Mouse (Mus musculus): ENCODE data around the gene Chd8. TPM values are rescaled to one million over a fixed set of nuclear protein-coding genes. Genes with fewer than 3 reads are reported as not detected.

Gene Chd8
- polyA plus RNA-seq, 1 experiment from 2014 or later: 43.9 TPM

Other genes starting within 250 kb of the Chd8 start
- 0.50 and 0.78 TPM in 2 replicates for gene Tmem253, start 242.1 kb downstream of the Chd8 start, polyA plus RNA-seq (2015; fragmentation: Nextera tagmentation; extraction: Ambion mirVana)
- 45.9 and 54.5 TPM in 2 replicates for gene Zfp219, start 237.0 kb downstream of the Chd8 start, polyA plus RNA-seq (2015; fragmentation: Nextera tagmentation; extraction: Ambion mirVana)
- gene Olfr221, start 215.3 kb downstream of the Chd8 start, polyA plus RNA-seq (2015; fragmentation: Nextera tagmentation; extraction: Ambion mirVana): not detected in 2 replicates
- gene Hnrnpc, start 153.8 kb downstream of the Chd8 start, polyA plus RNA-seq (2015; fragmentation: Nextera tagmentation; extraction: Ambion mirVana): 480 and 482 TPM in 2 replicates
- gene Rpgrip1, start 147.1 kb downstream of the Chd8 start, polyA plus RNA-seq (2015; fragmentation: Nextera tagmentation; extraction: Ambion mirVana): 51.3 and 53.3 TPM in 2 replicates
- gene Supt16, start 60.4 kb downstream of the Chd8 start, polyA plus RNA-seq (2015; fragmentation: Nextera tagmentation; extraction: Ambion mirVana): 43.0 and 45.4 TPM in 2 replicates
- gene Tox4, start 21.4 kb upstream of the Chd8 start, polyA plus RNA-seq (2015; fragmentation: Nextera tagmentation; extraction: Ambion mirVana): 56.0 and 61.0 TPM in 2 replicates
- 64.0 and 67.6 TPM in 2 replicates for gene Rab2b, start 21.8 kb upstream of the Chd8 start, polyA plus RNA-seq (2015; fragmentation: Nextera tagmentation; extraction: Ambion mirVana)
- gene Mettl3, start 47.3 kb upstream of the Chd8 start, polyA plus RNA-seq (2015; fragmentation: Nextera tagmentation; extraction: Ambion mirVana): 50.2 and 54.7 TPM in 2 replicates
- gene Sall2, start 71.0 kb upstream of the Chd8 start, polyA plus RNA-seq (2015; fragmentation: Nextera tagmentation; extraction: Ambion mirVana): 48.8 and 49.7 TPM in 2 replicates
- not detected in 2 replicates for gene Olfr1513, start 98.6 kb upstream of the Chd8 start, polyA plus RNA-seq (2015; fragmentation: Nextera tagmentation; extraction: Ambion mirVana)
- gene Olfr1512, start 121.4 kb upstream of the Chd8 start, polyA plus RNA-seq (2015; fragmentation: Nextera tagmentation; extraction: Ambion mirVana): 0.08 and 0.18 TPM in 2 replicates
- gene Olfr1511, start 139.6 kb upstream of the Chd8 start, polyA plus RNA-seq (2015; fragmentation: Nextera tagmentation; extraction: Ambion mirVana): 0.12 and 0.38 TPM in 2 replicates
- not detected in 2 replicates for gene Olfr1510, start 156.6 kb upstream of the Chd8 start, polyA plus RNA-seq (2015; fragmentation: Nextera tagmentation; extraction: Ambion mirVana)
- not detected in 2 replicates for gene Olfr1509, start 185.2 kb upstream of the Chd8 start, polyA plus RNA-seq (2015; fragmentation: Nextera tagmentation; extraction: Ambion mirVana)
- gene Olfr1508, start 209.7 kb upstream of the Chd8 start, polyA plus RNA-seq (2015; fragmentation: Nextera tagmentation; extraction: Ambion mirVana): not detected in 2 replicates
- gene Olfr1507, start 238.0 kb upstream of the Chd8 start, polyA plus RNA-seq (2015; fragmentation: Nextera tagmentation; extraction: Ambion mirVana): not detected in 2 replicates